Mouse (Mus musculus) small intestine, adult 2 months (tissue): ENCODE measurements around the gene Efnb2.

Experiments
- CTCF ChIP-seq: fragments of 200-500 bp; IDR thresholded peaks from 2 replicates; pipeline ENCODE4 v1.5.1; 2012; ENCODE audit warnings: low read depth, mild to moderate bottlenecking, control low read depth, inconsistent platforms, low read length, moderate library complexity, mixed read lengths; ENCODE audit not compliant: insufficient replicate concordance, insufficient read length; ENCODE audit errors: extremely low read depth
- POLR2A ChIP-seq: fragments of 200-500 bp; IDR thresholded peaks from 2 replicates; pipeline ENCODE4 v1.6.1; 2012; ENCODE audit warnings: low read depth, mild to moderate bottlenecking, control low read depth, inconsistent platforms, low read length, moderate library complexity

DNA sequence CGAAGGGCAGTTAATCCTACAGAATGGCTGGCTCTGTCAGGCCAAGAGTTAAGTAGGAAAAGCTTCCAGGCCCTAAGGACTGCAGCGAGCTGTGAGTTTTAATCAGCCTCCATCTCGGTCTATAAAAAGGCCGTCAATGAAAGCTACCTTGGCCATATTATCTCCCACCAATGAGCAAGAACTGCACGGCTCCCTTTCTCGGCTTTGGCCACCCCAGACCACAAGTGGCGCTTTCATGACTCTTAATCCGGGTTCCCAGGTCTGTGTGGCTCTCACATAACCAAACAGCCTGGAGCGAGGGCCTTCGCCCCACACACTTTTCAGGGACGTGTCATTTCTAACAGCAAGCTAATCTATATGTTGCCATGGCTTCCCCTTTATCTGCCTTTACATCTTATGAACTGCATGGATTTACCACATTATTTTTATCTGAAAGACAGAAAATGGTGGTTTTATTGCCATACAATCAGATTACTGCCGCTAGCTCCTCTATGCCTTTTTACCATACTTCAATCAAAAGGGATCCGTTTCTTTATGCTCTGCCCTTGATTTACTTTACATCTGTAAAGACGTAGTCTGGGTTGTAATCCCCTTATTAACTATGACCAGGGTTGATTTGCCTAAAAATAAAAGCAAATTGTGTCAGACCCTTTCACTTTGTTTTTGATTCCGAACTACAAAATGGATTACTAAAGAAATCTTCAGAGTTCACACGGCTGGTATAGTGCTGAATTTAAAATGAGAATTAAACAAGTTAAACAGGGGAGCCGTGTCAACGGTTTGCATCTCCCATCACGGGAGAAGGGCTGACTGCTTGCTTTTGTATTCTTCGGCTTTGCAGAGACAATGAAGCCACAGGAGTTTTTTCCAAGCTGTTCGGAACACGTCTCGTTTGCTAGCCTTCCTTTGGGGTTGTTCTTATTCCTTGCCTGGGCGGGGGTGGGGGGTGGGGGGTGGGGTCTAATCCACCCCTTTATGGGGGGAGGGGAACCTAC lies 5.4 kb downstream of the Efnb2 start:
- TF ChIP-seq CTCF (no peak), POLR2A (no peak)
